Mouse (Mus musculus) E14TG2a.4 (cell line): Measurements from ENCODE around the gene Cd3eap.

Experiments
- H3K27me3 ChIP-seq: 2 replicates; pipeline ENCODE4 v1.6.1; 2014; ENCODE audit warnings: low read length, control low read depth; ENCODE audit not compliant: insufficient read depth
- H3K36me3 ChIP-seq: 2 replicates; pipeline ENCODE4 v1.6.1; 2014; ENCODE audit warnings: low read length, control low read depth; ENCODE audit not compliant: insufficient read depth
- H3K4me1 ChIP-seq: replicated peaks from 2 replicates; pipeline ENCODE4 v1.6.1; 2014; ENCODE audit warnings: low read depth, low read length, control low read depth
- H3K4me3 ChIP-seq: replicated peaks from 2 replicates; pipeline ENCODE4 v1.5.1; 2014; ENCODE audit warnings: mild to moderate bottlenecking, low read length
- H3K9me3 ChIP-seq: 2 replicates; pipeline ENCODE4 v1.6.1; 2014; ENCODE audit warnings: low read length, control low read depth
- CTCF ChIP-seq: conservative IDR thresholded peaks from 2 replicates; pipeline ENCODE4 v1.5.1; 2014; ENCODE audit warnings: low read length
- NANOG ChIP-seq: IDR thresholded peaks from 2 replicates; pipeline ENCODE4 v1.6.1; 2014; ENCODE audit warnings: borderline replicate concordance, low read length, mixed read lengths
- POU5F1 ChIP-seq: IDR thresholded peaks from 2 replicates; pipeline ENCODE4 v1.6.1; 2014; ENCODE audit warnings: low read length, borderline replicate concordance

The Cd3eap gene

DNA sequence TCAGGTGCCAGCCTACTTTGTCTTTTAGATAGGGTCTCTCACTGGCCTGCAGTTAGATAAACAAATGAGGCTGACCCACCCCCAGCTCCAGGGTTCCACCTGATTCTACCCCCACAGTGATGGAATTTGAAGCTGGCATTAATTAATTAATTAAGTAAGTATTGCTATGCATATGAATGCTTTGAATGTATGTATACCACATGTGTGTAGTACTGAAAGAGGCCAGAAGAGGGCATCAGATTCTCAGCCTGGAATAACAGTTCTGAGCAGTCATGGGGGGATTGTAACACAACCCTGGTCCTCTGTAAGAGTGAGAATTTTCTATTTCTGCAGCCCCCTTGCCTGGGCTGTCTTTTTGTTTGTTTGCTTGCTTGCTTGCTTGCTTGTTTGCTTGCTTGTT is 30.9 kb downstream of the Cd3eap start:
- H3K9me3 ChIP-seq: no peaks in the 10 kb centered on the region
- TF ChIP-seq POU5F1: peak; percentile 93
- TF ChIP-seq CTCF: peak; percentile 69
- TF ChIP-seq NANOG: no peak
- H3K27me3 ChIP-seq: peaks cover 32% of the 10 kb centered on the region

DNA sequence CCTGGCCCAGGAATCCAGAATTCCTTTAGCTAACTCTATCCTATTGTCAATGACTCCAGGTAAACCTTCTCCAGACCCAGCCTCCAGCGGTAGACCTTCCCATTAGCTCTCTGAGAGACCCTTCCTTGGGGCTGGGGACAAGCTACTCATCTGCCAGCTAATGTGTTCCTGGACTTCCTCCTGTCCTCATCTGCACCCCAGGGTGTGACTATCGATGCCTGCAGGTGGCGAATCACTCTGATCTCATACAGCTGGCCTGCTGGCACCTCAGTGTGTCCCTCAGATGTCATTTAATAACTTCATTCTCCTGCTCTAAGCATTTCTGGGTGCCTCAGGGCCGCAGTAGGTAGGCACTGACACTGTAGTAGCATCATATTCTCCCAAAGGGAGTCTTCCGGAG is 31.5 kb downstream of the Cd3eap start:
- Histone ChIP-seq H3K4me3 (peak overlapping the region; percentile 61; the same call in 1 of the 2 replicates), H3K9me3 (no peaks in the 10 kb centered on the region)

More for the DNA sequence above, 30.9 kb downstream of the Cd3eap start:
- Histone ChIP-seq H3K36me3 (no peaks in the 10 kb centered on the region), H3K4me1 (peaks cover 36% of the 10 kb centered on the region), H3K4me3 (no peak overlapping the region)

DNA sequence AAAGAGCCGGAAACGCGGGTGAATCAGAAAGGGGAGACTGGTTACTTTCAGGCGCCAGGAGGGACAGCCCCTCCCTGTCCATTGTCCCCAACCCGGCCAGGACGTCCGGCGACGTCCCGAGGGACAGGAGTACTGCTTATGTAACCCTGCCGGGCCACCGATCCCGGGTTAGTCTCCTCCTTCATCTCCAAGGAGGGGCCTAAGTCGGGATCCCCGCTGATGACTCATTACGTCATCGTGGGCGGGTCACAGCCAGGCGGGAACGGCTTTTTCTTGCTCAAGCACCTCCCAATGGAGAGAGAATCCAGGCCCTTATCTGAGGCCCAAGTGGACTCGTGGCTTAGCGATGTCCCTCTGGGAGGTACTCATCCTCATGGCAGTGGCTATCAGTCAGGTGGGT is 32.2 kb downstream of the Cd3eap start:
- H3K4me1 ChIP-seq: peaks cover 30% of the 10 kb centered on the region
- no peaks in the 10 kb centered on the region for H3K9me3 ChIP-seq
- H3K4me3 ChIP-seq: peak overlapping the region; percentile 61
- H3K36me3 ChIP-seq: no peaks in the 10 kb centered on the region
- H3K27me3 ChIP-seq: peaks cover 27% of the 10 kb centered on the region
- TF ChIP-seq NANOG (no peak), CTCF (no peak), POU5F1 (no peak)

More for the DNA sequence above, 31.5 kb downstream of the Cd3eap start:
- TF ChIP-seq POU5F1: no peak
- no peak for TF ChIP-seq NANOG
- TF ChIP-seq CTCF: no peak
- Histone ChIP-seq H3K4me1 (peaks cover 34% of the 10 kb centered on the region), H3K27me3 (peaks cover 28% of the 10 kb centered on the region), H3K36me3 (no peaks in the 10 kb centered on the region)

DNA sequence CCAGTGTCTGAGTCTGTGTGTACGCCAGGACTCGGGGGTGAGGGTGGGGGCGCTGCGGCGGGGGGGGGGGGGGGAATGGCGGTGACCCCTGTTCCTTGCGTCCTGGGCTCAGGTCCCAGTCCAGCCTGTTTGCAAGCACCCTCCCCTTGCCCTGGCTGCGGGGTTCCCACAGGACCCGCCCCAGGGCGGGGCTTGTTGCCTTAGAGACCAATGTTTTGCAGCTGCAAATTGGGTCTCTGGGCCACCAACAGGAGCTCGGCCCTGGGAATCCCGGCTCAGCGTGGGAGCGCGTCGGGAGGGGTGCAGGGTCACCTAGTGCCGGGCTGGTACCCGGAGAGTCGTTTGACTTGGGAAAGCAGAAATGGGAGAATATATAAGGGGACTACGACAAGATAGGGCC is 32.9 kb downstream of the Cd3eap start:
- Histone ChIP-seq H3K4me3 (peak overlapping the region; percentile 61), H3K4me1 (peaks cover 32% of the 10 kb centered on the region), H3K9me3 (no peaks in the 10 kb centered on the region), H3K36me3 (no peaks in the 10 kb centered on the region), H3K27me3 (peaks cover 27% of the 10 kb centered on the region)
- TF ChIP-seq CTCF (no peak), POU5F1 (no peak), NANOG (no peak)

DNA sequence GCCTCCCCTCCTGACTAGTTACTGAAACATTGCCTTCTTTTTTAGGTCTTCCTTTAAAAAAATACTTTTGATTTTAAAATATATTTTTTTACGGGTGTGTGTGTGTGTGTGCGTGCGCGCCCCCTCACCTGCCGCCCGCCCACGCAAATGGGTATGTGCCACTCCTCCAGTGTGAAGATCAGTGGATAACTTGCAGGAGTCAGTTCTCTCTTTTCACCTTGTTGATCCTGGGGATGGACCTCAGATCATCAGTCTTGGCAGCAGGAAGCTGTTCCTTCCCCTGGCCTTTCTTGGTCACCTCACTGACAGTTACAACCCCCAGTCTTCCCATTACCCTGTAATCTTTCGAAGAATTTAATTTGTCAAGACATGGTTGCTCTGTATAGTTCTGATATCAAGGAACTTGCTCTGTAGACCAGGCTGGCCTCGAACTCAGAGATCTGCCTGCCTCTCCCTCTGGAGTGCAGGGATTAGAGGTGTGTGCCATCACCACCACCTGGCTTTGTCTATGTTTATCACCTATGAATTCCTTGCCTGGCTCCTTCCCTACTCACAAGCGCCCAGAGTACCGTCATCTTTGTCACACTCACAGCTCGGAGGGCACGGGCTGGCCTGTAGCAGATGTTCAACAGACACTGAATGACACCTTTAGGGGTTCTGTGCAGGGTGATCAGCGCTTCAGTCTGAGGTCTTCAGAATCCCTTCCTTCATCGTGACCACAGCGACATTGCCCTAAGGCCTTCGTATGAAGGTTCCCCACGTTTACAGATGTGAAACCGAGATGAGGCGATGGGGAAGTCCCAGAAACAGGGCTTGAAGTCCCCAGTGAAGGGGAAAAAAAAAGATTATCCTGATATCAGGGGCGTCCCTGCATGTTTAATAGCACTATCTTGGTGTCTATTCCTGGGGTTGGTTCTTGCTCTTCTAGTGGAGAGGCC is 33.8 kb downstream of the Cd3eap start:
- Histone ChIP-seq H3K36me3 (no peaks in the 10 kb centered on the region), H3K4me1 (peaks cover 32% of the 10 kb centered on the region), H3K27me3 (peaks cover 32% of the 10 kb centered on the region), H3K4me3 (no peak overlapping the region), H3K9me3 (no peaks in the 10 kb centered on the region)
- no peak for TF ChIP-seq CTCF
- no peak for TF ChIP-seq NANOG
- no peak for TF ChIP-seq POU5F1

DNA sequence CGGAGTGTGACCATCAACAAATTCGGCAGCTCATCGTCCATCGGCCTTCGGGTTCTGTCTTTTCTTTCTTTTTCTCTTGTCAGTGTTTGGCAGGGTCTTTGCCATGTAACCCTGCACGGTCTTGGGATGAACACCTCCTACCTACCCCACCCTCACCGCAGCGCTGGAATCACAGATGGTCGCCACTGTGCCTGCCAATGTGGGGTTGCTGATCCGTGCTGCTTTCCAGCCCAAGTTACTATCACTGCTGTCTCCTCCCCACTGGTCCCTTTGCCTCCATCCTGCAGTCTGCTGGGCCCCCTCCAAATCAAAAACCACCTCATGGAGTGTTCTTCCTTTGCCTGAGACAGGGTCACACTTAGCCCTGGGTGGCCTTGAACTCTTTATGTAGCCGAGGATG is 35.1 kb downstream of the Cd3eap start:
- Histone ChIP-seq H3K27me3 (peaks cover 32% of the 10 kb centered on the region), H3K9me3 (no peaks in the 10 kb centered on the region), H3K4me1 (peaks cover 40% of the 10 kb centered on the region), H3K36me3 (no peaks in the 10 kb centered on the region), H3K4me3 (no peak overlapping the region)
- TF ChIP-seq POU5F1 (no peak), CTCF (no peak), NANOG (no peak)

DNA sequence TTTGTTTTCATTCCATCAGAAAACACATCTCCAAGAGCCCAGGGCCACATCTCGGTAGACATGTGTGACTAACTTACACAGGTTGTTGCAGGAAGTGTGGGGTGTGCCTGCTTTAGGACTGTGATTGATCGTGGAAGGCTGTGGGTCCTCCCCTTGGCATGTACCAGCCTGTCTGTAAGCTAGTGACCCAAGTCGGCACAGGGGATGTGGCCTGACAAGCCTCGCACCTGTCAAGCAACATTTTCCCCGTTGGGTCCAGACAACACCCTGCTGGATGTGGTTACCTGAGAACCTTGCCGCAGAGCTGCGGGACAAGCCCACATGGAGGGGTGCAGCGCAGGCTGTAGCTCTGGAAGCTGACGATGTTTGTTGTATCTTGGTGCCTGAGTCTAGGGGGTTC is 36.8 kb downstream of the Cd3eap start:
- Histone ChIP-seq H3K27me3 (peaks cover 38% of the 10 kb centered on the region), H3K36me3 (no peaks in the 10 kb centered on the region), H3K4me3 (no peak overlapping the region), H3K4me1 (peaks cover 35% of the 10 kb centered on the region), H3K9me3 (no peaks in the 10 kb centered on the region)
- TF ChIP-seq POU5F1 (no peak), CTCF (no peak), NANOG (no peak)

DNA sequence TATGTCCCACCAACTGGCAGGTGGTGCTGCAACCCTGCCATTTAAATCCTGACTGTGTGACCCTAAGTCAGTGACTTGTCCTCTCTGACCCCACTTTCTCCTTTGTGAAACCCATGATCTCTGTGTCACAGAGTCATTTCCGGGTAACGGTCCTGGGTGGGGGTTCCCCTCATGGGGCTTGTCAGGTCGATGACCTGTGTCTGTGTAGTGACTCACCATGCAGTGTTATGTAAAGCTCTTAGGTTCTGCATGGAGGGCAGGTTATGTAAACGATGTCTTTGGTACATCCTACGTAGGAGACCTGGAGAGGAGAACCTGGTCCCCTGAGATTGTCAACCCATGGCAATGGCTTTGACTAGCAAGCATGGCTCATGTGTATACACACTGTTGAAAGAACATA is 37.8 kb downstream of the Cd3eap start:
- H3K27me3 ChIP-seq: peaks cover 42% of the 10 kb centered on the region
- H3K4me1 ChIP-seq: peaks cover 25% of the 10 kb centered on the region
- TF ChIP-seq NANOG: no peak
- TF ChIP-seq POU5F1: no peak
- no peak for TF ChIP-seq CTCF
- H3K36me3 ChIP-seq: no peaks in the 10 kb centered on the region
- H3K9me3 ChIP-seq: no peaks in the 10 kb centered on the region
- no peak overlapping the region for H3K4me3 ChIP-seq

DNA sequence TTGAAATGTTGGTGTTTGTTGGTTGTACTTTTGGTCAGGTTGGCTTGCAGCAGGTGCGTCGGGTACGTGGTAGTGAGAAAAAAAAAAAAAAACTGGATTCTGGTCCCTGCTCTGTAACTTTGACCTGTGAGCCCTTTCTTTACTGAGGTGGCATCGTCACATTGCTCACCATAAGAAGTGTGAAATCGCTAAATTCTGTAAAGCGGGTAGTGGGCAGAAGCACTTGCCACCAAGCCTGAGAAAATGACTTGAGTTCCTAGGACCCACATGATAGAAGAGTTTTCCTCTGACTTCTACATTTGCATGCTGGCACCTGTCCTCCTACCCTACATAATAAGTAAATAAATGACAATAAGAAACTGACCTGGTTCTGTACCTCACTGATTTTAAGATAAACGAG is 38.6 kb downstream of the Cd3eap start:
- Histone ChIP-seq H3K4me1 (peaks cover 19% of the 10 kb centered on the region), H3K9me3 (no peaks in the 10 kb centered on the region), H3K27me3 (peaks cover 45% of the 10 kb centered on the region), H3K4me3 (no peak overlapping the region), H3K36me3 (no peaks in the 10 kb centered on the region)
- TF ChIP-seq CTCF (no peak), NANOG (no peak), POU5F1 (no peak)
